Mouse (Mus musculus) ES-E14 (cell line): Measurements from ENCODE around the gene Psmb4. TPM values are rescaled to one million over a fixed set of nuclear protein-coding genes. Genes with fewer than 3 reads are reported as not detected.
A peak's percentile ranks its signal among the peaks of the same experiment; 100 is the strongest.
"Not testable (repeated sequence)": the region's sequence is repeated elsewhere in the genome, so short reads cannot be mapped to it uniquely, and the experiment has no call there.

Source experiments
- DNase-seq: peaks from one replicate; pipeline ENCODE4 v3.0.0-alpha.2; 2013; ENCODE audit warnings: low read depth, low spot score
- H3K27ac ChIP-seq: 2 replicates; pipeline ENCODE4 v1.5.1; 2012; ENCODE audit warnings: low read depth, mild to moderate bottlenecking, low read length, moderate library complexity, mixed read lengths; ENCODE audit not compliant: poor library complexity, insufficient read depth, severe bottlenecking
- H3K36me3 ChIP-seq: 2 replicates; pipeline ENCODE4 v1.6.1; 2012; ENCODE audit warnings: mild to moderate bottlenecking, low read length, moderate library complexity, mixed read lengths; ENCODE audit not compliant: control insufficient read depth, poor library complexity, insufficient read depth, severe bottlenecking
- H3K4me1 ChIP-seq, 2 experiments: fragments of 150-350 bp in 1 of 2; sonication (generic) in 1 of 2; 2 replicates each; pipeline ENCODE4 v1.6.1; 2012; ENCODE audit warnings: low read length in 2 of 2, mild to moderate bottlenecking in 1 of 2, mixed read lengths in 1 of 2; ENCODE audit not compliant: control insufficient read depth in 2 of 2, insufficient read depth in 2 of 2, poor library complexity in 1 of 2
- H3K4me3 ChIP-seq, 2 experiments: fragments of 150-350 bp in 1 of 2; sonication (generic) in 1 of 2; 2 replicates each; pipeline ENCODE4 v1.5.1; 2012; ENCODE audit warnings: low read length in 2 of 2, low read depth in 1 of 2, mild to moderate bottlenecking in 1 of 2, mixed read lengths in 1 of 2; ENCODE audit not compliant: insufficient read depth in 1 of 2, poor library complexity in 1 of 2, severe bottlenecking in 1 of 2
- H3K9ac ChIP-seq: 2 replicates; pipeline ENCODE4 v1.6.1; 2012; ENCODE audit warnings: low read depth, mild to moderate bottlenecking, low read length, mixed read lengths; ENCODE audit not compliant: poor library complexity, insufficient read depth, severe bottlenecking
- H3K9me3 ChIP-seq: fragments of 150-350 bp; sonication (generic); 2 replicates; pipeline ENCODE4 v1.6.1; 2012; ENCODE audit warnings: low read depth, mild to moderate bottlenecking, low read length; ENCODE audit not compliant: control insufficient read depth, insufficient read depth
- CHD2 ChIP-seq: IDR thresholded peaks from 2 replicates; pipeline ENCODE4 v1.6.1; 2014; ENCODE audit warnings: mild to moderate bottlenecking, low read depth, low read length, inconsistent platforms
- HCFC1 ChIP-seq: IDR thresholded peaks from 2 replicates; pipeline ENCODE4 v1.6.1; 2012; ENCODE audit warnings: low read length, inconsistent platforms, borderline replicate concordance; ENCODE audit not compliant: insufficient read depth
- in situ Hi-C, 2 experiments: fragments of 600-800 bp; cut with MboI; formaldehyde crosslinking; loops; one replicate each; pipeline ENCODE4 v1.15.1; 2025; ENCODE audit warnings: low sequenced_read_pairs in 2 of 2, inconsistent platforms in 1 of 2; ENCODE audit not compliant: unreplicated experiment in 2 of 2
- total RNA-seq: library from RNA; depleted of rRNA; stranded (reverse); fragments of 300-350 nt; gene quantifications from 2 replicates; pipeline ENCODE4 v1.2.3, GENCODE M21; 2012; rRNA removed

Gene Psmb4
- 395 and 498 TPM in 2 replicates for total RNA-seq

DNA sequence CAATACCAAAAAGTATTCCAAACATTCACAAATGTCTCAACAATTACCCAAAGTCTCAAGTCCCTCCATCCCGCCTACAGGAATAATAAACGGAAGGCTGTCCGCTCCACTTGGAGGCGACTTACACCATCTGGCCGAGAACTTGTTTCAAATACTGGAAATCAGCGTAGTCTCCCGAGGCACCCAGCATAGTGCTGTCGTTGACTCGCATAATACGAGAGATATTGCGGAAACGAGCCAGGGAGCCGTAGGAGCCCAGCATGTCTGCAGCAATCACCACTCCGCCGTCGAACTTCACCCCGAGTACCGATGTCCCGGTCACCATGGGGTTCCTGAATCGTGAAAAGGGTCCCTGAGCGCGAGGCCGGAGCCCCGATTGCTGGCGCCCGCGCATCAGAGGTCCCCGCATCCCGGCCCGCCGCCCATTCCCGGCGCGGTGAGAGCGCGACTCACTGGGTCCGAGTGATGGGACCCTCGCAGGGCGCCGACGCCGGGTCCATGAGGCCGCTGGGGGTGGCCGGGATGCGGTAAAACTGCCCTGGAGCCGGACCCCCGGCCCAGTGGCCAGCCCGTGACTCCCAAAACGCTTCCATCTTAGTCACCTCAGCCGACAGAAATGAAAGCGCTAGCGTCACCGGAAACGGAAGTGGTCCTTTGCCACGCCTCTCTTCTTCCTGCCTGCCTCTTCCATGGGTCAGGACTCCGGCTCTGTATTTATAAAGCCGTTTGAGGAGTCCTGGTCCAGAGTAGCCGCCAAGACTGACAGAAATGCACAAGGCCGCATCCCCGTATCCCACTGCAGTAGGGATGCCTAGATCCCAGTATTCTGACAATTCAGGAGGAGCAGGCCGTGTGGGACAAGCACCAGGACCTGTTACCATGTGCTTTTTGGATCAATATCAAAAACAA, at the start of gene Psmb4:
Gene Psmb4 (minus strand): TSS at position 646 of the 909 bp plus-strand sequence.
- peak within 1 kb of the TSS; percentile 91 to 100 for H3K4me3 ChIP-seq
- H3K9me3 ChIP-seq = no peaks in the 10 kb centered on the region
- H3K4me1 ChIP-seq = peaks cover 0 to 14% of the 10 kb centered on the region in 2 experiments; a peak in 2 of 4 replicates
- no peak for TF ChIP-seq CHD2
- TF ChIP-seq HCFC1 = peak; percentile 38; the same call in 1 of the 2 replicates
- peak within 1 kb of the TSS; percentile 93 for H3K9ac ChIP-seq
- in situ Hi-C loops = no loop called here
- DNase-seq = peak; percentile 81
- H3K36me3 ChIP-seq = peaks cover 22% of the 10 kb centered on the region
- peak within 1 kb of the TSS; percentile 74; the same call in 1 of the 2 replicates for H3K27ac ChIP-seq

DNA sequence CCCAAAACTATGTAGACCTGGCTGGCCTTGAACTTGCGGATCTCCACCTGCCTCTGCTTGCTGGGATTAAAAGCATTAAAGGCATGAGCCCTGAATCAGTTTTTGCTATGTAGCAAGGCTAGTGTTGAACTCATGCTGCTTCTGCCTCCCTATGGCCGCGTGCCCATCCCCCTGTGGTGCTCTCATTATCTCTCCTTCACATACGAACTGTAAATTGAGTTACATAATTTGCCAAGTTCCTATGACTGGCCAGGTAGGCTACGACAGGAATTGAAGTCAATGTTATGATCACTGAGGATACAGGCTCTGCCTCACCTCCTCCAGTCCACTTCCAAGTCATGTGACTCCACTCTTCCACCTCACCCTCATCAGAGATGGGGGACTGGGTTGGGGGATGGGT, 49.4 kb upstream of the Psmb4 start:
- DNase-seq, H3K9ac ChIP-seq, in situ Hi-C loops: not testable (repeated sequence)

DNA sequence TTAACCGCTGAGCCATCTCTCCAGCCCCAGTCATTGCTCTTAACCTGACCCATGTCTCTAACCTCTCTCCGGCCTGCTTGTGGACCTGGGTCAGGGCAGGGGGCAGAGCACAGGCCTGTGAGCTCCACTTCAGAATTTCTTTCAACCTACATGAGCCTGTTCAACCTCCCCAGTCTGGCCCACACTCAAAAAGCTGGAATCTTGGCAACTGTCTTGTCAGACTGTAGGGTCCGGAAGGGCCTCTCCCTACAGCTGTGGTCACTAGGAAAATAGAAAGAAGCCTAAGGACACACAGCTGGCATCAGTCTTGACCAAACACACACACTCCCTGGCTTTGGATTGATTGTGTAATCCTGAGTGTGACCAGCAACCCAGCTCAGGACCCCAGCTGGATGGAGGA, 48.6 kb upstream of the Psmb4 start:
- in situ Hi-C loops = not testable (repeated sequence)

More for the DNA sequence above, 49.4 kb upstream of the Psmb4 start:
- H3K36me3 ChIP-seq, H3K27ac ChIP-seq, H3K4me3 ChIP-seq, H3K9me3 ChIP-seq, H3K4me1 ChIP-seq: not testable (repeated sequence)

DNA sequence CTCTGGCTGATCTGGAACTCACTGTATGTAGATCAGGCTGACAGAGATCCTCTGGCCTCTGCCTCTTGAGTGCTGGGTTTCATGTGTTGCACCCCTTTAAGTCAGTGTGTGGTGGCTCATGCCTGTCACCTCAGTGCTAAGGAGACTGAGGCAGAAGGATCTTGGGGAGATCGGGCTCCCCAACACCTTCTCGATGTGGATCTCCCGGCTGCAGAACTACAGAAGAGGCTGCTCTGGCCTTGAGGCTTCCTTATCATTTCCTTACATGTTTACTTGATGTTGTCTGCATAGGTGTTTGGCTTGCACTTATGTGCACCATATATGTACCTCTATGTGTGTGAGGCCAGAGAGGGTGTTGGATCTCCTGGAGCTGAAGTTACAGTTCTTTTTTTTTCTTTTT, 47.8 kb upstream of the Psmb4 start:
- in situ Hi-C loops, H3K9me3 ChIP-seq, DNase-seq, H3K9ac ChIP-seq, H3K4me3 ChIP-seq, H3K27ac ChIP-seq, H3K36me3 ChIP-seq: not testable (repeated sequence)
- peaks cover 1 to 11% of the 10 kb centered on the region in 2 experiments; a peak in 2 of 4 replicates for H3K4me1 ChIP-seq

More for the DNA sequence above, 48.6 kb upstream of the Psmb4 start:
- H3K4me3 ChIP-seq, DNase-seq, H3K9ac ChIP-seq, H3K36me3 ChIP-seq, H3K27ac ChIP-seq, H3K9me3 ChIP-seq: not testable (repeated sequence)
- peaks cover 1 to 10% of the 10 kb centered on the region in 2 experiments; a peak in 2 of 4 replicates for H3K4me1 ChIP-seq

DNA sequence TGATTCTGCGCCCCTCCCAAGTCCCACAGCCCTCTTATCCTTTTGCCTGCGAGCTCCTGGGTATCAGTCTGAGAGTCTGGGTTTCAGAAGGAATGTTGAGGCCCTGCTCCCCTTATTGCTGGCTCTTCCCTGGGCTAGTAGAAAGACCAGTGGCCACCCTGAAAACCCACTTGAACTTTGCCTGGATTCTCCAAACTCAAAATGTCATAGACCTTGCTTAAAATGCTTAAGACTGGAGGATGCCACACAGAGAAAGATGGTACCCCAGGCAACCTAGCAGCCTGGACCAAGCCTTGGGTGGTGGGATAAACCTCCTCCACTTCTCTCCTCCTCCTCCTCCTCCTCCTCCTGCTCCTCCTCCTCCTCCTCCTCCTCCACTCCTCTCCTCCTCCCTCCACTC, 46.8 kb upstream of the Psmb4 start:
- H3K4me3 ChIP-seq, H3K9me3 ChIP-seq, in situ Hi-C loops, H3K36me3 ChIP-seq, H3K9ac ChIP-seq, DNase-seq, H3K27ac ChIP-seq: not testable (repeated sequence)
- H3K4me1 ChIP-seq = peaks cover 1 to 11% of the 10 kb centered on the region in 2 experiments; a peak in 2 of 4 replicates
